Mouse (Mus musculus): Measurements from ENCODE around the gene Cavin4.

DNA sequence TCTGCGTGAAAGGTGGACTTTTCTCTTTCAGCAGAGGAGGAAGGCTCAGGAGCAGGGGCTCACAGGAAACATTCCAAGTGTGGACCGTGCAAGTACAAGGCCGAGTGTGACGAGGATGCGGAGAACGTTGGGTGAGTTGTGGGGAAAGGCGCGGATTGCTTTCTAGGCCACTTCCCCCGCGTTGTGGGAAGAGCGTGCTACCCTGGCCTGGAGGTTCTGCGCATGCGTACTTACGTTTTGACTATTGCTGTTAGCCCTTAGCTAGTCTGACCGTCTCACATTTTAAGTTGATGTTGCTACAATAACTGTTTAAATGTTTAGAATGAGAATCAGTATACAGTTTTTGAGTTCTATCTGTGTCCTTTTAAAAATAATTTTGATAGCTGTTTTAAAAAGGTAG is 46.1 kb upstream of the Cavin4 start:
- TF ChIP-seq POLR2A (IDR thresholded peaks at IDR 0.05; ENCODE audit: insufficient read length, low read depth) (no peak), MYOD1 (IDR thresholded peaks at IDR 0.05; ENCODE audit: control insufficient read depth in 1 of 3, insufficient read length in 2 of 3, low read depth in 2 of 3) (no peak), MAX (IDR thresholded peaks at IDR 0.05; ENCODE audit: low read depth) (no peak), MYOG (IDR thresholded peaks at IDR 0.05; ENCODE audit: control insufficient read depth in 1 of 3, insufficient read depth in 1 of 3, insufficient read length in 2 of 3, low read depth in 2 of 3) (no peak), POLR2AphosphoS2 (IDR thresholded peaks at IDR 0.05; ENCODE audit: insufficient read length, low read depth) (no peak), TCF12 (IDR thresholded peaks at IDR 0.05; ENCODE audit: insufficient read depth, poor library complexity, severe bottlenecking) (no peak), CEBPB (IDR thresholded peaks at IDR 0.05; ENCODE audit: insufficient read depth, poor library complexity, severe bottlenecking) (no peak), USF1 (IDR thresholded peaks at IDR 0.05; ENCODE audit: low read depth) (no peak)

Data from myocyte (in vitro differentiated cells).